Mouse (Mus musculus): ENCODE results near the gene Ttc28.

DNA sequence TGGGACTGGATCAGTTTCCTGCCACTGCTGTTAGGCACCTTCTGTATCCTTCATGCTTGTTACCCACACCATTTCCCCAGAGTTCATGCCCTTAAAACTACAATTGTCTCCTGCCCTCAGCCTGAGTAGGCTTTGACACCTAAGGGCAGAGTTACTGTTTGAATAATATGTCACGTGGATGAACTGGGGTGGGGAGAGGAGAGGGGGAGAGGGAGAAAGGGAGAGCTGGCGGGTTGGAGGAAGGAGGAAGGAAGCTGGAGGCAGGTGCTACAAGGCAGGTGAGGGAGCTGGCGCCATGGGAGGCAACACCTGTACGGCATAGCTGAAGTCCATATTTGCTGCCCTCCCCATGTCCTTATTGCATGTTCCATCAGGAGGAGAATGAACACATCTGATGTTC, 137.7 kb downstream of the Ttc28 start:
- TF ChIP-seq EP300 (optimal IDR thresholded peaks at IDR 0.05), result no peak
- no peak for TF ChIP-seq CTCF (IDR thresholded peaks at IDR 0.05; ENCODE audit: low read depth)

All from stomach, postnatal 0 days (tissue).